Mouse (Mus musculus) olfactory bulb, adult 2 months (tissue): Measurements from ENCODE around the gene Ffar1. TPM values are rescaled to one million over a fixed set of nuclear protein-coding genes. Genes with fewer than 3 reads are reported as not detected.
"Not testable (repeated sequence)": the region's sequence is repeated elsewhere in the genome, so short reads cannot be mapped to it uniquely, and the experiment has no call there.

Source experiments
- H3K27ac ChIP-seq: fragments of 200-500 bp; 2 replicates; pipeline ENCODE4 v1.5.1; 2012; ENCODE audit warnings: low read depth, low read length; ENCODE audit not compliant: insufficient read depth
- H3K4me1 ChIP-seq: fragments of 200-500 bp; 2 replicates; pipeline ENCODE4 v1.6.1; 2012; ENCODE audit warnings: low read length; ENCODE audit not compliant: control insufficient read depth, insufficient read depth
- H3K4me3 ChIP-seq: fragments of 200-500 bp; 2 replicates; pipeline ENCODE4 v1.5.1; 2012; ENCODE audit warnings: mild to moderate bottlenecking, low read depth, low read length, moderate library complexity; ENCODE audit not compliant: insufficient read depth
- CTCF ChIP-seq: fragments of 200-500 bp; IDR thresholded peaks from 2 replicates; pipeline ENCODE4 v1.5.1; 2012; ENCODE audit warnings: low read depth, mild to moderate bottlenecking, low read length, moderate library complexity; ENCODE audit not compliant: insufficient read depth
- POLR2A ChIP-seq: fragments of 200-500 bp; IDR thresholded peaks from 2 replicates; pipeline ENCODE4 v1.6.1; 2012; ENCODE audit warnings: mild to moderate bottlenecking, low read depth, low read length, moderate library complexity; ENCODE audit not compliant: insufficient read depth
- WGBS: fragments of 180-500 bp; shearing (Covaris S2); methylation state at CpG from one replicate; pipeline ENCODE4 v1.1.7; 2018; 5-methylcytosine and 5-hydroxymethylcytosine counted together
- polyA plus RNA-seq: library from polyadenylated mRNA; stranded (reverse); fragments of >200 nt; gene quantifications from 2 replicates; pipeline ENCODE4 v1.2.4, GENCODE M21; 2012; ENCODE audit warnings: low replicate concordance; ENCODE audit not compliant: missing spikeins, insufficient read depth, insufficient read length

Gene Ffar1
- polyA plus RNA-seq, 1 experiment, result not detected

GRCm38 (mm10) chr7:30841379-30841778 is 20.0 kb downstream of the Ffar1 start:
- TF ChIP-seq CTCF (no peak), POLR2A (no peak)
- no peak overlapping the region for H3K4me3 ChIP-seq
- H3K4me1 ChIP-seq, result 0 out of 2 replicates have a peak, but pooled peaks cover 2% of the 10 kb centered on the region
- WGBS, result 76% methylated on average over 4 of the region's 4 CpGs
- no peak overlapping the region for H3K27ac ChIP-seq

GRCm38 (mm10) chr7:30840306-30840705 is 21.1 kb downstream of the Ffar1 start:
- H3K27ac ChIP-seq, result no peak overlapping the region
- 59% methylated on average over 3 of the region's 3 CpGs for WGBS
- H3K4me3 ChIP-seq, result no peak overlapping the region
- 0 out of 2 replicates have a peak, but pooled peaks cover 2% of the 10 kb centered on the region for H3K4me1 ChIP-seq
- no peak for TF ChIP-seq POLR2A
- TF ChIP-seq CTCF, result no peak

- Histone ChIP-seq H3K27ac (no peak overlapping the region), H3K4me3 (no peak overlapping the region), H3K4me1 (no peaks in the 10 kb centered on the region)
- TF ChIP-seq CTCF (no peak), POLR2A (no peak)
Measured at GRCm38 (mm10) chr7:30837277-30837676, 24.1 kb downstream of the Ffar1 start.

GRCm38 (mm10) chr7:30832684-30833083 is 28.7 kb downstream of the Ffar1 start:
- not testable (repeated sequence) for H3K4me1 ChIP-seq, H3K4me3 ChIP-seq, H3K27ac ChIP-seq
- 39% methylated on average over 11 of the region's 11 CpGs for WGBS

- Histone ChIP-seq H3K4me1 (no peaks in the 10 kb centered on the region), H3K4me3 (no peak overlapping the region), H3K27ac (no peak overlapping the region)
- 70% methylated on average over 14 of the region's 17 CpGs for WGBS
- TF ChIP-seq CTCF (no peak), POLR2A (no peak)
Measured at GRCm38 (mm10) chr7:30832261-30832660, 29.1 kb downstream of the Ffar1 start.

- TF ChIP-seq POLR2A (no peak), CTCF (no peak)
- no peaks in the 10 kb centered on the region for H3K4me1 ChIP-seq
- H3K27ac ChIP-seq, result no peak overlapping the region
- 74% methylated on average over 3 of the region's 3 CpGs for WGBS
- H3K4me3 ChIP-seq, result no peak overlapping the region
Measured at GRCm38 (mm10) chr7:30829428-30829827, 31.9 kb downstream of the Ffar1 start.

- H3K4me1 ChIP-seq, H3K27ac ChIP-seq, H3K4me3 ChIP-seq: not testable (repeated sequence)
Measured at GRCm38 (mm10) chr7:30828871-30829270, 32.5 kb downstream of the Ffar1 start.

- TF ChIP-seq CTCF (no peak), POLR2A (no peak)
- Histone ChIP-seq H3K27ac (no peak overlapping the region), H3K4me1 (no peaks in the 10 kb centered on the region), H3K4me3 (no peak overlapping the region)
- 91% methylated on average over 10 of the region's 10 CpGs for WGBS
Measured at GRCm38 (mm10) chr7:30826660-30827059, 34.7 kb downstream of the Ffar1 start.

GRCm38 (mm10) chr7:30824306-30824705 is 37.1 kb downstream of the Ffar1 start:
- 93% methylated on average over 3 of the region's 3 CpGs for WGBS
- H3K27ac ChIP-seq, result no peak overlapping the region
- TF ChIP-seq POLR2A (no peak), CTCF (no peak)
- H3K4me3 ChIP-seq, result no peak overlapping the region
- H3K4me1 ChIP-seq, result peaks cover 10% of the 10 kb centered on the region

GRCm38 (mm10) chr7:30823675-30824074 is 37.7 kb downstream of the Ffar1 start, which contains the start of gene Ffar2:
Gene Ffar2, minus strand, starts transcription at chr7:30823775.
- WGBS, result 85% methylated on average over 18 of the region's 18 CpGs
- H3K4me1 ChIP-seq, result peaks cover 10% of the 10 kb centered on the region
- no peak within 1 kb of the TSS for H3K27ac ChIP-seq
- TF ChIP-seq CTCF (no peak), POLR2A (no peak)
- H3K4me3 ChIP-seq, result no peak within 1 kb of the TSS
